Mouse (Mus musculus): ENCODE results near the gene Gm3020.
"Not testable (repeated sequence)": the region's sequence is repeated elsewhere in the genome, so short reads cannot be mapped to it uniquely, and the experiment has no call there.

Gene Gm3020
- long read RNA-seq, experiment 1: 0 reads
- long read RNA-seq, experiment 2: 0 reads

DNA sequence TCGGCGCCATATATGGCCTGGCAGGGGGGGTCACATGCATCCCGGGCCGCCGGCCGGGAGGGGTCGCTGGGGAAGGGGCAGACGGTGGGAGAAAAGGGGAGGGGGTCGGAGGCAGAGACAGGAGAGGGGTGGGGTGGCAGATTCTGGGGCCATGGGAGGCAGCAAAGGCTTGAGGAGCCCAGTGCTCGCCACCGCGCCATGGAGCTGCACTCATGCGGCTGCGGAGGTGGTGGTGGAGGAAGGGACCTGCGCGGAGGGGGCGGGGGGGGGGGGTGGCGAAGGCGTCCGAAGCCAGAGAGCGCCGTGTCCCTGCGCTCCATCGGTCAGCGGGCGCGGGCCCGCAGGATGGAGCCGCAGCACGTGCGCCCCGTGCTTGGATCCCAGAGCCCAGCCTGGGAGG, at the start of gene Gm3020:
Gene Gm3020, plus strand, starts transcription at position 301 of the 400 bp plus-strand sequence.
- intact Hi-C loops (cut with DNase I): not testable (repeated sequence)

- intact Hi-C loops (cut with DNase I): not testable (repeated sequence)
Observed at GRCm38 (mm10) chr14:3634212-3634611, 17.6 kb upstream of the Gm3020 start, which contains the start of gene Gm3012. Gm3012 (plus strand) TSS chr14:3634512.

DNA sequence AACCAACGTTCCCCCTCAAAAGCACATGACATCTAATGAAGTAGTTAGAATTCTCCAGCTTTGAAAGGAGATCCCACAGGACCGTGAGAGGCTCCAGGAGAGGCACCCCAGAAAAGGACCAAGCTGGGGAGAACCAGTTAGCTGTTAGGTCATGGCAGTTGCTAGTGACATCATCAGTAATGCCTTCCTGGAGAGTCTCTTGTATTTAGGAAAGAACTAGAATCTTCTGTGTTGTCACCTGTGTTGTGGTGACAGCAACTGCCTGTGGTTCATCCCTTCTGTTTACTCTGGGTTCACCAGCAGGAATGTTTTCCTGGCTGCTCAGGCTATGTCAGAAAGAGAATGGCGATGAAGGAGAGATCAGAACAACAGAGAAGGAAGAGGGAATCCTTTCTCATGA, 36.7 kb downstream of the Gm3020 start, which contains the start of gene Gm3043:
Gene Gm3043, plus strand, starts transcription at position 301 of the 400 bp plus-strand sequence.
- intact Hi-C loops (cut with DNase I): not testable (repeated sequence)

All from adrenal gland (tissue).